Mouse (Mus musculus): ENCODE measurements around the gene Kif22. TPM values are rescaled to one million over a fixed set of nuclear protein-coding genes. Genes with fewer than 3 reads are reported as not detected.

Kif22 gene
- total RNA-seq, 2 experiments from 2014 or later: 5.3 to 8.2 TPM

DNA sequence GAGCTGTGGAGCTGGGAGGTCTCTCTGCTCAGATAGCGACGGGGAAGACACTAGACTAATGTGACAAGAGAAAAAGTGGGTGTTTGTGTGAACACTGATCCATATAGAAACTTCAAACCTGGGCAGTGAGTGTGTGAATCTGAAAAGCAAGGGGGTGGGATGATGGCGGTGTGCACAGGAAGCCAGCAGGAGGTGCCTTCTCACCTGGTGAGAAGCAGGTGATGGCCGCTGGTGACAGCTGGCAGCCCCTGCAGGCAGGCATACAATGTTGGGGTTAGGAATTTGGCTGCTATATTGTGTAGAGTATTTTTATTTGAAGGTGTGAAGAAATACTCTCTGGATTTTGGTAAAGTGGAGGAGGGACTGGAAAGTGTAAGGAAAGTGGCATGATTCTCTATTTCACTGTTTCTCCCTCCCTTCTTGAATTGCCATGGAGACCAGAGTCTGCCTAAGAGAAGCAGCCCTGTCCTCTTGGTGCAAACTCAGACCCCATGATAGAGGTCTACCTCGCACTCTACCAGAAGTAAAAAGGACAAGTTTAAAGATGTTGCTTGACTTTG is 12.8 kb upstream of the Kif22 start:
- intact Hi-C loops (cut with DNase I): no loop called here
- DNase-seq (ENCODE audit: low spot score in 2 of 2): peak; percentile 7 to 31

DNA sequence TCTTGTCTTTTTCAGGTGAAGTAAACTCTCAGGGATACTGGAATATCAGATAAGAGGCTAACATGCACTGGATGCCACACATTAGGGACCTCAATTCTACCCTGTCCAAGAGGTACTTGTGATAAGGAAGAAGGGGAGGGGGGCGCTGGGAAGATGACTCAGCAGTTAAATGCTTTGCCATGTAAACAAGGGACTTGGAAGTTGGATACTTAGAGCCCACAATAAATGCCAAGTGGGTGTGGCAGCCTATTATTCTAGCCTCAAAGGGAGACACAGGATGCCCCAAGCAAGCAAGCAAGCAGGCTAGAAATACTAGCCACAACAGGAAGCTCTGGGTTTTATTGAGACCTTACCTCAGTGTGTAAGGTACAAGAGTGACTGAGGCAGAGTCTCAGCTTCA is 11.0 kb downstream of the Kif22 start:
- no peak for DNase-seq (ENCODE audit: low spot score in 2 of 2)

DNA sequence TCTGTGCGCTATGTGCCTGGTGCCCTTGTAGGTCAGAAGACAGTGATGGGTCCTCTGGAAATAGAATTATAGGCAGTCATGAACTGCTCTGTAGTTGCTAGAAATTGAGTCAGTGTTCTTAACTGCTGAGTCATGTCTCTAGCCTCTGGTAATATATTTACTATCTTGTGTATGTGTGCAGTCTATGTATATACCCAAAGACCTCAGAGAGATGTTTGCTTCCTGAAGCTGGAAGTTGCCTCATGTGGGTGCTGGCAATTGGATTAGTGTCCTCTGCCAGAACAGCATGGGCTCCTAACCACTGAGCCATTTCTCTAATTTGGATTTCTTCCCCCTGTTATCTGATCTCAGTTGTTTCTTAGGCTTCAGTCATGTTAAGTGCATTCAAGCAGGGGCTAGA is 12.1 kb downstream of the Kif22 start:
- DNase-seq (ENCODE audit: low spot score in 2 of 2): no peak
- intact Hi-C loops (cut with DNase I): no loop called here

More for the DNA sequence above, 11.0 kb downstream of the Kif22 start:
- intact Hi-C loops (cut with DNase I): no loop called here

DNA sequence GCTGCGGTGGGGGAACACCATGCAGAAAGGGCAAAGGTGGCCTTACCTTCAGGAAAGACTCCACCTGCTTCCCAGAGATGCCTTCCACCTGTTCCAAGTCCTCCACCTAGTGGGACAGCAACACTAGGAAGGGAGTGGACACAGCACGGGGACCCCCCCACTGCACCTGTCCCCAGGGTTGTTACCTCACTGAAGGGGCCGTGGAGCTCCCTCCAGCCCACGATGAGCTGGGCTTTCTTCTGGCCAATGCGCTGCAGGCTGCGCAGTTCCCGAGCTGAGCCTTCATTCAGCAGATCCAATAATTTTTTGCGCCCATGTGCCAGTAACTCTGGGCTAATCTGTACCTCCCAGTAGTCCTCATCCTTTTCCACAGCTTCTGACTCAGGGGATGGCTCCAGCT is 14.4 kb downstream of the Kif22 start:
- intact Hi-C loops (cut with DNase I): loop anchor here (5.0 kb wide), 2 partner anchors 74 to 146 kb away; partner anchors contain the start of gene Taok2
- peak in 1 of 2 experiments; percentile 31 for DNase-seq (ENCODE audit: low spot score in 2 of 2)

DNA sequence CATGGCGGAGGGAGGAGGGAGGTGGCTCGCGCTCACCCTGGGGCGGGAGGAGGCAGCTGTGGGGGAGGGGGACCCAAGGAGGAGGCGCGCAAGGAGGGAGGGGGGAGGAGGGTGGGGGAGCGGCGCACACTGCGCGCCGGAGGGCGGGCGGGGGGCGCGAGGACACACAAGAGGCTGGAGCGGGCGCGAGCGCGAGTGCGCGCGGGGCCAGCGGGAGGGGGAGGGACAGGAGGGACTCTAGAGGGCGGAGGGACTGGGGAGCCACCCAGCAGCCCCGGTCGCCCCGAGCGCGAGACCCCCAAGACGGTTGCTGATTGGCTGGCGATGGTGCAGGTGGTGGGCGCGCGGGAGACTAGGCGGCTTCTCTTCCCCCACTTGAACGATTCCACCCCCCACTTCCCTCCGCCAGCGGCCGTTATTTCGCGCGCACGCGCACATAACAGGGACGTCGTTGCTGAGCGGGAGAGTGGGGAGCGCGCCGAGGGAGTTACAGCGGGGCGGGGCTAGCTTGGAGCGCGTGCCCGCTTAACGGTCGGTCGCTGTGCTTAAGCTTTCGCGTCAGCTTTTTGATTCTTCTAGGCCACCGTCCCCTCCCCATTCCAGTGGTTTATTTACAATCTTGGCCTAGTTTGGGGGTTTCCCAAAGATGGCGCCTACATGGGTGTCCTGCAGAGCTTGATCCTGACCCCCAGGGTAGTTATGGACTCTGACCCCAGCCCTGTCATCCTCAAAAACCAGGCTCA is 15.1 kb downstream of the Kif22 start, which contains the start of gene Maz:
Maz (minus strand) TSS at position 54 of the 743 bp plus-strand sequence.
- DNase-seq (ENCODE audit: low spot score in 2 of 2): peak; percentile 100

DNA sequence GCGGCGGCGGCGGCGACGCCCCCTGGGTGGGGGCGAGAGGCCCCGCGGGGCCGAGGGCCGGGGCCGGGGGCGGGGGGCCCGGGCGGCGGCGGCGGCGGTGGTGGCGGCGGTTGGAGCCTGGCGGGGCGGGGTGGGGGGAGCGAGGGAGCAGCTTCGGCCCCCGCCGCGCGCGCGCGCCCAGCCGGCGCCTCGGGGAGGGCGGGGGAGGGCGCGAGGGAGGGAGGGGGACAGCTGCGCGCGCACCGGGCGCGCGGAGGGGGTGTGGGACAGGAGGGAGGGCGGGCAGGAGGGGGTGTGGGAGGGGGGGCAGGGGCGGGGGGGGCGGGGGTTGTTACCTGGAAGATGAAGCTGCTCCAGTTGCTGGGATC is 15.7 kb downstream of the Kif22 start:
- DNase-seq (ENCODE audit: low spot score in 2 of 2): no peak
- intact Hi-C loops (cut with DNase I): loop anchor here (5.0 kb wide), 2 partner anchors 76 to 144 kb away; partner anchors contain the start of gene Taok2

More for the DNA sequence above, 15.1 kb downstream of the Kif22 start, which contains the start of gene Maz:
- intact Hi-C loops (cut with DNase I): loop anchor here (5.0 kb wide), 2 partner anchors 75 to 145 kb away; partner anchors contain the start of gene Taok2

DNA sequence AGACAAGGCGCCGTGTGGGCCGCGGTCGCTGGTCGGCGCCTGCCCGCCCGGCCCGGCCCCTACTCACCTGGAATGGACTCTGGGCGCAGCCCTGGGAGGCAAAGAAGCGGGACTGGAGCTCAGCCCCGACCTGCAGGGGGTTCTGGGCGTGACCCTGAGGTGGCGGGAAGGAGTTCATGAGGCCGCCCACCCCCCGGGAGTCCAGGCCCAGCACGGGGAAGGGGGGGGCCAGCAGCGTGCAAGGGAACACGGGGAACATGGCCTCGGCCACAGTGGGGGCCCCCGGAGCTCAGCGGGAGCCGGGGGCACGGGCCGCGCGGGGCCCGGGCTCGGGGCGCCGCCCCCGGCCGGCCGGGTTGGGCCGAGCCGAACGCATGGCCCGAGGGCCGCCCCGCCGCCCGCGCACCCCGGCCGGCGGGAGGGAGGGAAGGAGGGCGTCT is 16.1 kb downstream of the Kif22 start:
- peak; percentile 53 to 68 for DNase-seq (ENCODE audit: low spot score in 2 of 2)
- intact Hi-C loops (cut with DNase I): loop anchor here (5.0 kb wide), 2 partner anchors 76 to 144 kb away; partner anchors contain the start of gene Taok2

DNA sequence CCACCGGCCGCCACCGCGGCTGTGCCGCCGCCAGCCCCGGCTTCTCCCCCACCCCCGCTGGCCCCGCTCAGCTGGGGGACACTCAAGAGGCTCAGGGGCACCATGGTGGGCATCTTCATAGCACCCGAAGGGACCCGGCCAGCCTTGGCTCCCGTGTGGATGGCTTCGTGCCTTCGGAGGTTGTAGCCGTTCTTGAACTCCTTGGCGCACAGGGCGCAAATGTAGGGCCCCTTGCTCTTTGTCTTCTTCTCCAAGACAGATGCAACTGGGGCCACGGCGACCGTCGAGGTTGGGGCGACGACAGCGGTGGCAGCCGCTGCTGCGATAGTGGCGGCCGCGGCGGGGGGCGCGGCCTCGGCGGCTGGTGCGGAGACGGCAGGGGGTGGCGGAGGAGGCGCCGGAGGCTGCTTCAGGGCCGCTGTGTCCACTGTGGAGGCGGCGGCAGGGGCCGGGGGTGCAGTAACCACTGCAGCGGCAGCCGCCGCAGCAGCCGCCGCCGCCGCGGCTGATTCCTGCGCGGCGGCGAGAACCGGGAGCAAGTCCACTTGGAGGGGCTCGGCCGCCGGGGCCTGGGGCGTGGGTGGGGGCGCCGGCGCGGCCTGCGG is 16.6 kb downstream of the Kif22 start:
- intact Hi-C loops (cut with DNase I): loop anchor here (5.0 kb wide), 2 partner anchors 77 to 143 kb away; partner anchors contain the start of gene Taok2
- DNase-seq (ENCODE audit: low spot score in 2 of 2): peak in 1 of 2 experiments; percentile 65

DNA sequence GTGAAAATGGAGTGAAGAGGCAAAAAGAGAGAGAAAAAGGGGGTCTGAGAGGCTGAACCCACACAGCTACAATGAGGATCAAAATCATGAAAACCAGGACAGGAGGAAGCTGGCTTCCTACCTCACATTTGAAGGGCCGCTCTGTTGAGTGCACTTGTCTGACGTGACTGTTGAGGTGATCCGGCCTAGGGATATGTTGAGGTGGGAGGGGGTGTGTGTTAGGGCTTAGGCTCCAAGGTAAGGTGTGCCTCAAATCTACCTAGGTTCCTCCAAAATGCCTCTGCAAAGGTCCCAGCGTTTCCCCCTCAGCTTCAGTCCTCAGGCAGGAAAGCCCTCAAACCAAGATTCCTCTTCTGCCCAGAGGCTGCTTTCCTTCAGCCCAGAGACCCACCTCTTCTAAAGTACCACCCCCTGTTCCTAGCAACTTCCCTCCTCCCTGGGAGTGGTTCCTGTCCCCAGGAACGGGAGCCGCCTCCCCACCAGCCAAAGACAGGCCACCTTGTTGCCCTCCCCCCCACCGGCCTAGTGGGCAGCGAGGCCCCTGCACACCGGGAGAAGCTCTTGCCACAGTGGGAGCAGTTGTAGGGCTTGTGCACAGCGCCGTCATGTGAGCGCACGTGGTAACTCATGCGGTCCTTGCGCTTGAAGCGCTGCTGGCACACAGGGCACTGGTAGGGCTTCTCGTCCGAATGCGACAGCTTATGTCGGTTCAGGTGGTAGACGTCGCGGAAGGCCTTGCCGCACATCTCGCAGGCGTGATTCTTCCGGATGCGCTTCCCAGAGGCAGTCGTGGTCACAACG is 17.3 kb downstream of the Kif22 start:
- peak; percentile 84 to 85 for DNase-seq (ENCODE audit: low spot score in 2 of 2)
- intact Hi-C loops (cut with DNase I): loop anchor here (5.0 kb wide), 2 partner anchors 77 to 143 kb away; partner anchors contain the start of gene Taok2

DNA sequence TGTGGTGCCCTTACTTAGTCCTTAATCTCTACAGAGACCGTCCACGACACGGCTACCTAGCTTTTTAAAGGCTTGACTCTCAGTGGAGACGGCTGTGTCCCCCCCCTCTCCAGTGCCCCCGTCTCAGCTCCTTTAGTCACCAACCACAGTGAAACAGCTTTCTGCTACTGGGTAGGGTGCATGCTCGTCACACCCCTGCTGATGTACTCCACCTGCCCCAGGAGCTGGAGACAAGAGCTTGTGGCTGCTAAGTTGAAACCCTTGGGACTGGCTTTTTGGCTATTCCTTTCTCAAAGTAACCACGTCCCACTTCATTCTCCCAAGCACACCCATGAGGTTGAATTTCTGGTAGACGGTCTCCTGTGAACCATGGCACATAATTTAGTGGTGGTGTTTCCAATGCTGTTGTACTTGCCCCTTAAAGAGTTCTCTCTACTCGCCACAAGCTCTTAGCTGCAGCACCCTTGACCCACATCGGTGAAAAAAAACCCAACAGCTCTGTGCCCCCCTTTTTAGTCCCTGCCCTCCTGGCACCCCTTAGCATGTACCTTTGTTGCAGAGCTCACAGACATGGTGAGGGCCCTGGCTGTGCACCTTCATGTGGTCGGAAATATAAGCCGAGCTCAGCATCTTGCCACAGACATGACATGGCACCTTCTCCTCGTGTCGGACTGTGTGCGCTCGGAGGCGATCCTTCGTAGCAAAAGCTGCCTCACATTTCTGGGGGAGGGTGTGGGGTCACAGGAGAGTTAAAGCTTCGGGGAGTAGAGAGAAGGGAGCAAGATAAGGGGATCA is 18.2 kb downstream of the Kif22 start:
- intact Hi-C loops (cut with DNase I): no loop called here
- no peak for DNase-seq (ENCODE audit: low spot score in 2 of 2)

DNA sequence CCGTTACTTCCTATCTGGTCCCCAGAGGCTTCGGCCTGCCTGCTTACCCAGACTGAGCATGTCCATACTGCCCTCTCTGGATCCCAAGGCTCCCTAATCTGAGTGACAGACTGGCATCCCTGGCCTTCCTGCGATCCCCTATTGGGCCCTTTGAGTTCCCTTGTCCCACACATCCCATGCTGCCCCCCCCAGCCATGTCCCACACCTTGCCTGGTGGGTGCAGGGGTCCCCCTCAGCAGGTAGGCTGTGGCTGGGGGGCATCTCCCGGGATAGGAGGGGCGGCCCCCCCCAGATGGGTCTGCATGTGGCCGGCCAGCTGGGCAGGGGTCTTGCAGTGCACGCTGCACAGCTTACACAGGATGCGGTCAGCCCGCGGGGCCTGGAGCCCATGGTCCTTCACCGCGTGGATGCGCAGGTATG is 19.0 kb downstream of the Kif22 start:
- DNase-seq (ENCODE audit: low spot score in 2 of 2): no peak
- intact Hi-C loops (cut with DNase I): no loop called here

DNA sequence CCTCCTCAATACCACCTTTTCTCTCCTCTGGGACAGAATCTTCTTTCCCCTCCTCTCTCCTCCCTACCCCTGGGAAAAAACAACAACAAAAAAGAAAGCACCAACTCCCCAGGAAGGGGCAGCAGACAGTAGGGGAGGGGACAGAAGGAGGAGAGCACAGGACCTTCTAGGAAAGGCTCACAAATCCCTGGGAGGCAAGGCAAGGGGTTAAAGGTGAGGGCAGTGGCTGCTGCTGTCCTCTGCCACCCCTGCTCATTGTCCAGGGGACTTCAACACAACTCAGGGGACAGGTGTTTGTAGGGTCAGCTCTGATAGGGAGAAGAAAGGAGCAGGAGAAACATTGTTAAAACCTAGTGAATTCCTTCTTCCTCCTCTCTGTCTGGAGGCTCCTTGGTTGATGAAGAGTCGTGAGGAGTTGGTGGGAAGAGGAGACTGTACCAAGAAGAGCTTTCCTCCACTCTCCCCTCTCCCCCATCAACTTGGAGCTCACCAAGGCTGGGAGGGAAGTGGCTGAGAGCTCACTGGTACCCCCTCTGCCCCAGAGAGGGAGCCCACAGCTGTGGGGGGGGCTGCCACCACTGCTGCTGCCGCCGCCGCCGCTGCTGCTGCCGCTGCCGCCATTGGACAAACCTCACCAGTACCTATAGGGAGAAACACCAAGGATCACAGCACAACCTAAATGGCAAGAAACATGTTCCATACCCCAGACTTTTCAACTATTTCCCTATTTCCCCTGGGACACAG is 19.6 kb downstream of the Kif22 start:
- intact Hi-C loops (cut with DNase I): no loop called here
- peak in 1 of 2 experiments; percentile 28 for DNase-seq (ENCODE audit: low spot score in 2 of 2)

DNA sequence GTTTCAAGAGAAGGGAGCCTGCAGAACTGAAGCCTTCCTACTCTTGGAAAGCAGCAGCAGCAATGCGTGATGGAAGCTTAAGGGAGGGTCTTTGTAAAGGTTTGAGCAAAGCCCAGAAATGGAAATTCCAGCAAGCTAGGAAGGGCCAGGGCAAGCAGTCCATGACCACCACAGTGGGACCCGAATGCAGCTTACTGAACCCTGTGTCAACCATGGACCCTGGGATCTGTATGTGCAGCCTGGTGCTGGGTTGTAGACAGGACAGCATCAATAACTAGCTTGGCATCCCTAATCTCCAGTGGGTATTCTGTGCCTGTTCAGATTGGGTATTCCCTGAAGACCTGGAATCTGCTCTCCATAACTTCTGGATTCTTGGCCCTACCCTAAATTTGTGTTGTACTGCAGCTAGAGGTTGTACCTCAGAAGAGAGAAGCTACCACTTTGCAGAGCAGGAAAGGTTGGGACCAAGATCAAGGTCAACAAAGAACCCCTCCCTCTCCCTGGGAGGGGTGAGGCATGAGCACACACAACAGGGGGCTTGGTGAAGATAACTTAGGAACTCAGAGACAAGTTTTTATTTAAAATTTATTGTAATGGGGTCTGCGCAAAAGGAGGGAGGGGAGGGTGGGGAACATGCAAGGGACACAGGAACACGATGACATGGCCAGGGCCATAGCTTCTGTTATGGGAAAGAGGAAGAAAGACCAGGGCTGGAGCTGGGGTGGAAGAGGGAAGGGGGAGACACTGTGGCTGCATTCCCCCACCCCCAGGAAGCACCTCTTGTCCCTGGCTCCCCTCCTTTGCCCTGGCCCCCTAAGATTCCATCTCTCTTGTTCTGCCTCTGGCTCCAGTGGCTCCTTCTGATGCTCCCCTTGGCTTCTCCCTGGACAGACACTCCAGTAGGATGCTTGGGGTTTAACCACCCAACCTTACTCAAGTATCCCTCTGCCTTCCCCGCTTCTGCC is 20.4 kb downstream of the Kif22 start:
- intact Hi-C loops (cut with DNase I): no loop called here
- DNase-seq (ENCODE audit: low spot score in 2 of 2): no peak

DNA sequence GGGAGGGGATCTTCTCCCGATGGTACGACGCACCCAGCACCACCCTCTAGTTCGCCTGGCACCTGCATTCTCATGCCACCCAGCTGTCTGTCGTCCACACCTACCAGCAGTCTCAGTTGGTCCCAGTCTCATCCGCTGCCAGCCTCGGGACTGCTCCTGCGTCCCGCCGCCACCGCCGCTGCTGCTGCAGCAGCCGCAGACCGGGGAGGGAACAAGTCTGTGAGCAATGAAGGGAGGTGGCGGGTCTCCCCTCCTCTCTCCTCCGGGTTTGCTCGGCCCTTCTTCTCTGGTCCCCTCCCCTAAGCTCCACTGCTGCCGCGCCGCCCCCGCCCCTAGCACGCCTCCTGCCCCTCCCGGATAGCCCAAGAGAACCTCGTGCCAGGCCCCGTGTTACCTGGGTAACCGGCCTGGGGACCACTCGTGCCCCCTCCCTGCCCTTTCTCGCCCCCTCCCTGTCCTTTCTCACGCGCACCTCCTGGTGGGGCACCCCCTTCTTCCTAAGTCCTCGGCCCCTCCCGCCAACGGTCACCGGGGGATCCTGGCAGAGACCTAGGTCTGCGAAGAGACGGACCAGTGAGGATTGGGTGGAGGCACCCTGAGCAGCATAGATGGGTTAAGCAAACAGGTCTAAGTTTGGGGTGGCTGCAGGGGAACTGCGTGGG is 21.2 kb downstream of the Kif22 start, which contains the start of the genes Gm42742 and Prrt2:
Gm42742 (minus strand) TSS at position 197 of the 662 bp plus-strand sequence.
Prrt2 (minus strand) TSS at position 311 of the 662 bp plus-strand sequence.
- peak; percentile 74 to 79 for DNase-seq (ENCODE audit: low spot score in 2 of 2)
- intact Hi-C loops (cut with DNase I): no loop called here

DNA sequence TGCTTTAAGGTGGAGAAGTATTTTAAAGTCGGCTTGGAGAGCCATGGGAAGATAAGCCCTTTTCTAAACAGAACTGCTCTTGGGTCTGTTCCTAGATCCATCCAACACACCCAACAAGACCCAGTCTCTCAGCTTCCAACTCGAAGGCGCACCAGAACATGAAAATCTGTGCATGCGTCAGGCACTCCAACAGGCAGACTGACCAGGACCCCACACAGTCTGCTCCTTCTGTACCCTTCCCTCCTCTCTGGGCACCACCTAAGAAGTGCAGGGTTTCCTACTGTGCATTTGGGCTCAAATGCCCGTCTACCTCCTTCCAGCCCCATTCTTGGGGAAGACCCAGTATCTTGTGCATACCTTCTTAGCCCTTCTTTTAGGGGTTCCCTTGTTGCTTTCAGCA is 21.8 kb downstream of the Kif22 start:
- intact Hi-C loops (cut with DNase I): no loop called here
- no peak for DNase-seq (ENCODE audit: low spot score in 2 of 2)

DNA sequence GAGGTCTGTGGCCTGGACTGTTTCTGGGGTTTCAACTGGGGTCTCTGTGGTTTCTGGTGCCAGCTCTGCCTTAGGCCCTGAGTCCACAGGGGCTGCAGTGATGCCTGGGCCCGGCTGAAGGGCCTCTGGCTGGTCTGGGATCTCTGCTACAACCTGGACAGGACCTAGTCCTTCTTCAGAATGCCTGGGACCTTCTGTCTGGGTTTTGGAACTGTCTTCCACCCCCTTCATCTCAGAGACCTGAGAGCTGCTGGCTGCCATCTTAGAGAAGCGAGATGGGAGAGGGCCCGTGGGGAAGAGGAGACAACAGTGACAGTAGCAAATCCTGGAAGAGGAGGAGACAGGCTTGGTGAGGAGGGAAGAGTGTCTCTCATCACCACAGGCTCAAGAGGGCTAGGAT is 22.2 kb downstream of the Kif22 start:
- intact Hi-C loops (cut with DNase I): no loop called here
- DNase-seq (ENCODE audit: low spot score in 2 of 2): peak in 1 of 2 experiments; percentile 39
